ENCODE assay signal across 8 mouse cellular contexts in the genomic region with DNA sequence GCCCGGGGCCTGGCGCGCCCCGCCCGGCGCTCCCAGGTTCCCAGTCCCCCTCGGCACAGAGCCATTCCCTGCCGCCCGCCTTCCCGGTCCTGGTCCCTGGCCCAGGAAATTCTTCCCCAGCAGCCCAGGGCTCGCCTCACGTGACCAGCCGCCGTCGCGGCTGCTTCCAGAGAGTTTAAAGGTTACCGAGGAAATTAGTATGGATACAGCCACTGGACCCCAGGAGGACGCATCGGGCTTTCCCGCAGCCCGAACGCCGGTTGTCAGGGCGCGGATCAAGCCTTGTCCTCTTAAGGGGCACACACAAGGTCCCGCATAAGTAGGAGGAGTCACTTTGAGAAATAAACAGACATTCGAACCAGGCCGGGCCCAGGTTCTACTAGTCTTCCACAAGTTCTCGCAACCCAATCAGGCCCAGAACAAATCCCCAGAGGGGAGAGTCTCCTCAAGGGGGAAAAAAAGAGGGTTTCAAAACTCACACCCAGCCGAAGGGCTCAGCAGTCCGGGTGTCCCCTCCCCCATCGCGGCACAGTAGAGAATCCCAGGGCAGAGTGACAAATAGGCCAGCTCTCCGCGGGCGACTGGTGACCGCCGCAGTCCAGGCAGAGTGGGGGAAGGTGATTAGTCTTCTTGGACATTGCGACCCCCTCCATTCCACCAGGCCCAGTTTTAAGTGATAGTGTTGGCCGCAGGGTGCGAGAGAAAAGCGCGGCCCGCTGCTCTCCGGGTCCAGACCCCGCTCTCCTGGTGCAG. TPM values are rescaled to one million over a fixed set of nuclear protein-coding genes. Genes with fewer than 3 reads are reported as not detected.
DNase-seq lines count a peak whose midpoint lies in the region; ATAC-seq and TF ChIP-seq lines count a peak whose summit lies in the region.

No protein-coding gene starts in this region.

- peaks cover 30% of the 10 kb centered on the region for H3K4me1 ChIP-seq in heart, embryonic 16.5 days (ENCODE audit: control insufficient read depth, insufficient read depth, low read length)
- no peaks in the 10 kb centered on the region; the same call in 1 of the 2 replicates for H3K4me1 ChIP-seq in lung, adult 2 months (ENCODE audit: control insufficient read depth, insufficient read depth, low read length)

- H3K4me3 ChIP-seq in heart, embryonic 16.5 days (ENCODE audit: low read length): peak overlapping the region; percentile 90
- peak overlapping the region; percentile 91 for H3K4me3 ChIP-seq in lung, adult 2 months (replicated peaks; ENCODE audit: extremely low read depth, low read depth, low read length)

- TF ChIP-seq POLR2A in lung, adult 2 months (IDR thresholded peaks at IDR 0.05; ENCODE audit: borderline replicate concordance, extremely low read depth, low read depth, low read length): peak; percentile 63; the same call in 1 of the 2 replicates

- H3K27me3 ChIP-seq in heart, embryonic 16.5 days (ENCODE audit: control insufficient read depth, insufficient read depth, low read length): no peaks in the 10 kb centered on the region

- peak overlapping the region; percentile 94 for H3K4me2 ChIP-seq in heart, embryonic 16.5 days (ENCODE audit: low read depth, low read length)

- no peaks in the 10 kb centered on the region for H3K36me3 ChIP-seq in heart, embryonic 16.5 days (ENCODE audit: control insufficient read depth, insufficient read depth)

- H3K27ac ChIP-seq in heart, embryonic 16.5 days (ENCODE audit: low read length): peak overlapping the region; percentile 96

- TF ChIP-seq CTCF in lung, adult 2 months (IDR thresholded peaks at IDR 0.05; ENCODE audit: insufficient read depth, low read length): no peak

- DNase-seq in adrenal gland, postnatal 36 days: peak; percentile 92 to 94
- DNase-seq in fibroblast of lung, adult 2 months (ENCODE audit: low read depth): peak; percentile 54
- DNase-seq in kidney, postnatal 25 days: peak; percentile 95 to 97
- DNase-seq in lung, adult 2 months: peak; percentile 87
- peak; percentile 66 for DNase-seq in testis, postnatal 14 days (ENCODE audit: low spot score)

- H3K9me3 ChIP-seq in heart, embryonic 16.5 days (replicated peaks; ENCODE audit: control insufficient read depth, low read length): no peaks in the 10 kb centered on the region

- peak overlapping the region; percentile 87 for H3K9ac ChIP-seq in heart, embryonic 16.5 days (ENCODE audit: low read length)

- WGBS in heart, embryonic 16.5 days: under 1% methylated on average over 46 of the region's 46 CpGs
- whole genome bisulfite sequencing in lung, adult 2 months: under 1% methylated on average over 46 of the region's 46 CpGs

- ATAC-seq in CD4-positive, CD25-positive, alpha-beta regulatory T cell, adult 4 months: peak; percentile 45
- ATAC-seq in heart, embryonic 16.5 days (replicated peaks; ENCODE audit: extremely low read depth, insufficient read depth, low FRiP score): peak; percentile 61
- peak; percentile 13; the same call in 1 of the 2 replicates for ATAC-seq in neutrophil, adult 5-6 weeks (ENCODE audit: extremely low read depth, insufficient number of reproducible peaks, low FRiP score, poor library complexity, severe bottlenecking)

RNA-seq across cellular contexts. Expression of gene Prkce, which starts 0.8 kb away (rescaled TPM):
- 1 to 10 TPM; 3.5 to 4.6 TPM for polyA plus RNA-seq in CD4-positive, CD25-positive, alpha-beta regulatory T cell, adult 4 months (2017; shearing (Covaris generic))
- 10 to 100 TPM; 18.1 to 21.1 TPM for total RNA-seq in adrenal gland, postnatal 36 days (2021)
- polyA plus RNA-seq in heart, embryonic 16.5 days (2015; fragmentation: Nextera tagmentation; extraction: Ambion mirVana): 6.0 and 8.2 TPM in 2 replicates
- 9.8 and 13.5 TPM in 2 replicates for polyA plus RNA-seq in lung, adult 2 months (2012; rRNA removed)
- 32.1 and 42.5 TPM in 2 replicates for total RNA-seq in neutrophil, adult 5-6 weeks (2017)

RNA-seq across cellular contexts. Expression of gene Srbd1, which starts 21.8 kb away (rescaled TPM):
- polyA plus RNA-seq in CD4-positive, CD25-positive, alpha-beta regulatory T cell, adult 4 months (2017; shearing (Covaris generic)): 10 to 100 TPM; 13.9 to 17.4 TPM
- total RNA-seq in adrenal gland, postnatal 36 days (2021): 10 to 100 TPM; 18.8 to 20.6 TPM
- polyA plus RNA-seq in heart, embryonic 16.5 days (2015; fragmentation: Nextera tagmentation; extraction: Ambion mirVana): 11.5 and 12.0 TPM in 2 replicates
- polyA plus RNA-seq in lung, adult 2 months (2012; rRNA removed): 1.7 and 2.9 TPM in 2 replicates
- total RNA-seq in neutrophil, adult 5-6 weeks (2017): 18.3 and 20.0 TPM in 2 replicates

Comparison
In these comparisons a context has a peak if more than half of its experiments do, and no peak if none do; other contexts are left out.
1. Peak in every context shown above with its lines: DNase-seq, ATAC-seq, H3K4me3 ChIP-seq and H3K27ac ChIP-seq.